Mouse (Mus musculus): ENCODE data around the gene Ap2a1.

- no peak for TF ChIP-seq ZC3H11A (IDR thresholded peaks at IDR 0.05; ENCODE audit: borderline replicate concordance, low read depth, low read length)
- TF ChIP-seq ZNF384 (IDR thresholded peaks at IDR 0.05; ENCODE audit: low read depth, low read length), result peak; percentile 83
These were observed 45.3 kb upstream of the Ap2a1 start, which contains the start of gene Cpt1c for GRCm38 (mm10) chr7:44974383-44975116.

All from ES-E14 (cell line).